Mouse (Mus musculus) hindbrain, postnatal 0 days (tissue): Measurements from ENCODE around the gene B4galnt1. TPM values are rescaled to one million over a fixed set of nuclear protein-coding genes. Genes with fewer than 3 reads are reported as not detected.

ENCODE experiments used
- ATAC-seq: fragments of 200-750 bp; cut with Nextera tagmentation; 2 replicates; pipeline ENCODE4 v1.8.0; 2017; ENCODE audit warnings: mild to moderate bottlenecking, moderate TSS enrichment, moderate library complexity
- DNase-seq: peaks from one replicate; pipeline ENCODE4 v3.0.0-alpha.2; 2015; ENCODE audit warnings: low spot score
- H3K27ac ChIP-seq: fragments of 300-500 bp; sonication (generic); 2 replicates; pipeline ENCODE4 v1.5.1; 2014; ENCODE audit warnings: mild to moderate bottlenecking
- H3K27me3 ChIP-seq: fragments of 300-500 bp; sonication (generic); 2 replicates; pipeline ENCODE4 v1.6.1; 2014; ENCODE audit warnings: low read length, mixed read lengths; ENCODE audit not compliant: insufficient read depth
- H3K36me3 ChIP-seq: fragments of 300-500 bp; sonication (generic); 2 replicates; pipeline ENCODE4 v1.6.1; 2014; ENCODE audit warnings: low read length, mixed read lengths; ENCODE audit not compliant: insufficient read depth
- H3K4me1 ChIP-seq: fragments of 300-500 bp; sonication (generic); 2 replicates; pipeline ENCODE4 v1.6.1; 2014; ENCODE audit warnings: antibody characterized with exemption, low read length, mixed read lengths; ENCODE audit not compliant: insufficient read depth
- H3K4me2 ChIP-seq: fragments of 300-500 bp; sonication (generic); 2 replicates; pipeline ENCODE4 v1.6.1; 2014; ENCODE audit warnings: low read depth, mild to moderate bottlenecking, low read length, moderate library complexity, mixed read lengths
- H3K4me3 ChIP-seq: fragments of 300-500 bp; sonication (generic); 2 replicates; pipeline ENCODE4 v1.5.1; 2014; ENCODE audit warnings: low read length
- H3K9ac ChIP-seq: fragments of 300-500 bp; sonication (generic); replicated peaks from 2 replicates; pipeline ENCODE4 v1.6.1; 2014; ENCODE audit warnings: mild to moderate bottlenecking, low read length, moderate library complexity, mixed read lengths
- H3K9me3 ChIP-seq: fragments of 300-500 bp; sonication (generic); 2 replicates; pipeline ENCODE4 v1.6.1; 2016; ENCODE audit warnings: low read length, mixed read lengths
- CTCF ChIP-seq: IDR thresholded peaks from 2 replicates; pipeline ENCODE4 v1.5.1; 2016; ENCODE audit warnings: antibody characterized with exemption, control low read depth, low read depth
- WGBS: fragments of 180-500 bp; shearing (Covaris S2); extraction: QIAGEN DNeasy Blood & Tissue Kit; methylation state at CpG from one replicate; pipeline ENCODE4 v1.1.7; 2014; 5-methylcytosine and 5-hydroxymethylcytosine counted together
- polyA plus RNA-seq: library from polyadenylated mRNA; unstranded; fragments of >200 nt; fragmentation: Nextera tagmentation; extraction: Ambion mirVana; gene quantifications from 2 replicates; pipeline ENCODE4 v1.2.1, GENCODE M21; 2015
- total RNA-seq: library from RNA; depleted of rRNA; stranded (reverse); fragments of >200 nt; gene quantifications from 2 replicates; pipeline ENCODE4 v1.2.3, GENCODE M21; 2014

The B4galnt1 gene
- total and polyA plus RNA-seq, 2 experiments from 2014 or later = 65.3 to 112 TPM

- WGBS = 14% methylated on average over 22 of the region's 22 CpGs
- H3K36me3 ChIP-seq = peaks cover 7% of the 10 kb centered on the region
These were observed 29.7 kb downstream of the B4galnt1 start for GRCm38 (mm10) chr10:127194428-127195327.

DNA sequence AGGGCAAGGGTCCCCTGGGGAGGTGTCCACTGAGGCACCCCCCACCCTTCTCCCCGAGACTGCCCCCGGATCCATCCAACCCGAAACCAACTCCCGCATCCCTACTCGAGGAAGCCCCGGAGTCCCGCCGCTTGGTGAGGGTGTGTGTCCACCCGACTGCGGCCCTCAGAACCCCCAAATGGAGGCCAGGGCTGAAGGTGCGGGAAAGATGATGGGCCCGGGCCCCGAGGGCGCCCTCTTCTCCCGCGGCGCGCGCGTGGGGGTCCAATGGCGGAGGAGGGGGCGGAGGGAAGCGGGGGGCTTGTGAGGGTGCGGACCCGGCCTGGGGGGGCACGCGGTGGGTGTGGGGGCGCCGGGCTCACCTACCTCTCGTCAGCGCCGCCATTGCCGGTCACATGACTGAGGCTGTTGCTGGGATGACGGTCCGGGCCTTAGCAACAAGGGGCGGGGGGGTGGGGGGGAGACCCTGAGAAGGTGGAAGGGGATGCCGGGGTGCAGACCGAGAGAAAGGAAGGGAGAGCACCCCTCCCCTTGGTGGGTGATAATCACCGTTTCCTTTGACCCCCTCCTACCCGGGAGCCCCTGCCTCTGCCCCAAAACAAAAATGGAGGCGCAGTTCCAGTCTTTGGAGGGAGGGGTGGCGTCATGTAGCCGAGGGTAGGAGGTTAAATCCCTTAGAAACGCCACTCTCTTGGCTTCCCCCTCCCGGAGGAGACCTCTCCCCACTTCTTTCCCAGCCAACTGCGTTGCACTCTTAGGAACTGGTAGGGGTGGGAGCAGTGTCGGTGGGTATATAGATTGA lies 30.5 kb downstream of the B4galnt1 start, which contains the start of gene Dtx3:
Gene Dtx3, minus strand, starts transcription at position 401 of the 802 bp plus-strand sequence.
- peak within 1 kb of the TSS; percentile 93 for H3K4me3 ChIP-seq
- TF ChIP-seq CTCF = peak; percentile 12; the same call in 1 of the 2 replicates
- under 1% methylated on average over 33 of the region's 47 CpGs for WGBS
- peak; percentile 67 for ATAC-seq
- H3K27me3 ChIP-seq = no peaks in the 10 kb centered on the region
- H3K9ac ChIP-seq = peak within 1 kb of the TSS; percentile 98
- peak within 1 kb of the TSS; percentile 91 for H3K27ac ChIP-seq
- peaks cover 5% of the 10 kb centered on the region for H3K36me3 ChIP-seq
- H3K4me2 ChIP-seq = peak within 1 kb of the TSS; percentile 99
- peaks cover 9% of the 10 kb centered on the region for H3K4me1 ChIP-seq
- H3K9me3 ChIP-seq = no peaks in the 10 kb centered on the region
- DNase-seq = peak; percentile 69

More at GRCm38 (mm10) chr10:127194428-127195327, 29.7 kb downstream of the B4galnt1 start:
- DNase-seq = peak; percentile 53
- Histone ChIP-seq H3K4me1 (peaks cover 9% of the 10 kb centered on the region), H3K27ac (peak overlapping the region; percentile 91), H3K9ac (peak overlapping the region; percentile 98), H3K9me3 (no peaks in the 10 kb centered on the region), H3K27me3 (no peaks in the 10 kb centered on the region), H3K4me3 (peak overlapping the region; percentile 93), H3K4me2 (peak overlapping the region; percentile 99)
- 0 out of 2 replicates have a peak, but pooled peaks have one; percentile 30 for ATAC-seq
- no peak for TF ChIP-seq CTCF

DNA sequence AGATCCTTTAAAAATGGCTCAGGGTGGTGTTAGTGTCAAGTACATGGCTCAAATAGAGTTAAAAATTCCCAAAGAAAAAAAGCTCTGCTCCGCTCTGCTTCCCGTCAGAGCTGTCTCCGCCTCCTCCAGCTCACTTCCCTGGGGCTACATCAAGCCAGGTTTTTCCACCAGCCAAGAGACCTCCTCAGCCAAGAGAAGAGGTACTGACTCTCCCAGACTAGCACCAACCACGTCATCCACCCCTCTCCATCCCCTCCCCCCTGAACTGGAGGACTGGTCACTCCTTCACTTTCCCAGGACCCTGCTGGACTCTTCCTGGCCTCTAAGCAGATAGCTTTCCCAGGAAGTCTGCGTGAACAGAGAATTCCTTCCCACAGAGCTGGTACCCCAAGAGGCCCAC lies 31.4 kb downstream of the B4galnt1 start:
- peak; percentile 78 for DNase-seq
- WGBS = 3% methylated on average over 5 of the region's 5 CpGs
- H3K36me3 ChIP-seq = peaks cover 3% of the 10 kb centered on the region; the same call in 1 of the 2 replicates

GRCm38 (mm10) chr10:127197104-127197503 lies 32.1 kb downstream of the B4galnt1 start:
- Histone ChIP-seq H3K4me3 (no peak overlapping the region), H3K4me2 (no peak overlapping the region), H3K36me3 (peaks cover 5% of the 10 kb centered on the region; the same call in 1 of the 2 replicates), H3K4me1 (peaks cover 9% of the 10 kb centered on the region), H3K27ac (peak overlapping the region; percentile 36), H3K9ac (no peak overlapping the region), H3K9me3 (no peaks in the 10 kb centered on the region), H3K27me3 (no peaks in the 10 kb centered on the region)
- TF ChIP-seq CTCF = no peak
- ATAC-seq (no peak), DNase-seq (no peak)
- 86% methylated on average over 8 of the region's 8 CpGs for WGBS

More for the DNA sequence above, 31.4 kb downstream of the B4galnt1 start:
- Histone ChIP-seq H3K9me3 (no peaks in the 10 kb centered on the region), H3K9ac (peak overlapping the region; percentile 98), H3K4me2 (peak overlapping the region; percentile 99), H3K27me3 (no peaks in the 10 kb centered on the region), H3K4me3 (peak overlapping the region; percentile 93), H3K27ac (peak overlapping the region; percentile 91), H3K4me1 (peaks cover 9% of the 10 kb centered on the region)
- peak; percentile 75 for ATAC-seq
- TF ChIP-seq CTCF = no peak

- Histone ChIP-seq H3K4me3 (no peak overlapping the region), H3K27me3 (no peaks in the 10 kb centered on the region), H3K9me3 (no peaks in the 10 kb centered on the region), H3K9ac (no peak overlapping the region), H3K36me3 (peaks cover 10% of the 10 kb centered on the region; the same call in 1 of the 2 replicates), H3K4me2 (no peak overlapping the region), H3K27ac (peak overlapping the region; percentile 36; the same call in 1 of the 2 replicates), H3K4me1 (peaks cover 9% of the 10 kb centered on the region)
- DNase-seq (no peak), ATAC-seq (no peak)
- WGBS = 78% methylated on average over 11 of the region's 11 CpGs
- no peak for TF ChIP-seq CTCF
These were observed 32.6 kb downstream of the B4galnt1 start for GRCm38 (mm10) chr10:127197505-127198110.

DNA sequence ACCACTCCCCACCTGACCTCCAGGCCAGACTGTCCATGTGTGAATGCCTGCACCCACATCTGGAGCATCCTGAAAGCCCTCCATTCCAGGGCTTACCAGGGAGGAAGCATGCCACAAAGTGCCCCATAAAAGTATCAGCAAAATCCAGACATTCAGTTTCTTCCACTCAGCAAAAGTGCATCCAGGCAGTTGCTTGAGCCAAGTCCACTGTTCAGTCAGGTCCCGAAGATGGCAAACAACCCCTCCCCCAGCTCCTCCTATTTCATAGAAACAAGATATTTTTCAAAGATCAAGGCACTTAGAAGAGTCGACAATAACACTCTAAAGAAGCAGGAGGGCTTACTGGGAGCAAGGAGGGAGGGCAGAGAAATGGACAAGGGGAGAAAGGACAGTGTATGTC lies 33.5 kb downstream of the B4galnt1 start:
- no peak for ATAC-seq
- no peak for TF ChIP-seq CTCF
- Histone ChIP-seq H3K27ac (peak overlapping the region; percentile 37; the same call in 1 of the 2 replicates), H3K4me2 (no peak overlapping the region), H3K27me3 (no peaks in the 10 kb centered on the region), H3K9ac (no peak overlapping the region), H3K9me3 (no peaks in the 10 kb centered on the region), H3K4me3 (no peak overlapping the region), H3K36me3 (peaks cover 13% of the 10 kb centered on the region; the same call in 1 of the 2 replicates), H3K4me1 (peaks cover 9% of the 10 kb centered on the region)
- no peak for DNase-seq
- 73% methylated on average over 2 of the region's 2 CpGs for WGBS
